24 mouse cellular contexts compared by ENCODE assay signal in genomic region chr8:95255611-95256010, GRCm38 (mm10). TPM values are rescaled to one million over a fixed set of nuclear protein-coding genes. Genes with fewer than 3 reads are reported as not detected.
DNase-seq lines count a peak whose midpoint lies in the region; ATAC-seq and TF ChIP-seq lines count a peak whose summit lies in the region.
"Had no signal": no experiment of that assay in that cellular context is flagged by ENCODE, and none has a peak within 500 bp of the region (broad histone marks: within the 10 kb centered on the region; RNA-seq: fewer than 3 reads in every experiment).

No protein-coding gene starts in this region.

- no peak overlapping the region for H3K27ac ChIP-seq in ES-Bruce4 (ENCODE audit: insufficient read depth, low read length)
- H3K27ac ChIP-seq: embryonic facial prominence, embryonic 12.5 days had no signal

- TF ChIP-seq POLR2A in ES-Bruce4 (IDR thresholded peaks at IDR 0.05; ENCODE audit: insufficient read depth, low read length): no peak

- intact Hi-C loops in heart, postnatal 36 days (cut with DNase I): loop anchor here (2.0 kb wide), 1 partner anchor 39 kb away; no protein-coding TSS in a partner anchor
- intact Hi-C loops in left cerebral cortex, postnatal 4 days (cut with DNase I): loop anchor here (2.0 kb wide), 1 partner anchor 75 kb away; the partner anchor contains the start of gene Zfp319

- H3K9ac ChIP-seq in ES-Bruce4 (ENCODE audit: low read depth, poor library complexity, severe bottlenecking): peak overlapping the region; percentile 25; the same call in 1 of the 2 replicates
- H3K9ac ChIP-seq: embryonic facial prominence, embryonic 12.5 days had no signal

- no peaks in the 10 kb centered on the region for H3K9me3 ChIP-seq in E14TG2a.4 (ENCODE audit: low read length)
- no peaks in the 10 kb centered on the region for H3K9me3 ChIP-seq in ES-Bruce4 (replicated peaks; ENCODE audit: control insufficient read depth, insufficient read depth, low read length, poor library complexity, severe bottlenecking)
- H3K9me3 ChIP-seq: embryonic facial prominence, embryonic 10.5 days; embryonic facial prominence, embryonic 12.5 days; forebrain, embryonic 13.5 days; forebrain, embryonic 15.5 days; G1E had no signal

- peaks cover 26% of the 10 kb centered on the region for H3K4me1 ChIP-seq in E14TG2a.4 (replicated peaks; ENCODE audit: low read depth, low read length)
- no peaks in the 10 kb centered on the region for H3K4me1 ChIP-seq in ES-Bruce4 (ENCODE audit: control insufficient read depth, insufficient read depth, low read length)
- H3K4me1 ChIP-seq: embryonic facial prominence, embryonic 12.5 days; forebrain, embryonic 13.5 days had no signal

- H3K36me3 ChIP-seq in E14TG2a.4 (ENCODE audit: insufficient read depth, low read length): no peaks in the 10 kb centered on the region
- no peaks in the 10 kb centered on the region for H3K36me3 ChIP-seq in ES-Bruce4 (ENCODE audit: control insufficient read depth, insufficient read depth, low read length, poor library complexity, severe bottlenecking)
- H3K36me3 ChIP-seq: embryonic facial prominence, embryonic 10.5 days; embryonic facial prominence, embryonic 12.5 days; forebrain, embryonic 15.5 days; G1E had no signal

- TF ChIP-seq EP300 in ES-Bruce4 (IDR thresholded peaks at IDR 0.05; ENCODE audit: insufficient read depth, low read depth, low read length): no peak

- no peak for ATAC-seq in frontal cortex, adult (ENCODE audit: low TSS enrichment)

- H3K4me3 ChIP-seq in E14TG2a.4 (replicated peaks; ENCODE audit: low read length) (peak overlapping the region; percentile 45), ES-Bruce4 (ENCODE audit: low read depth, low read length) (no peak overlapping the region)

- TF ChIP-seq CTCF in E14TG2a.4 (conservative IDR thresholded peaks at IDR 0.05; ENCODE audit: low read length) (no peak), ES-Bruce4 (IDR thresholded peaks at IDR 0.05; ENCODE audit: low read depth, low read length) (no peak)

- no peaks in the 10 kb centered on the region for H3K27me3 ChIP-seq in E14TG2a.4 (ENCODE audit: insufficient read depth, low read length)
- H3K27me3 ChIP-seq in ES-Bruce4 (ENCODE audit: control insufficient read depth, insufficient read depth, low read length, poor library complexity, severe bottlenecking): no peaks in the 10 kb centered on the region
- H3K27me3 ChIP-seq: embryonic facial prominence, embryonic 12.5 days; forebrain, embryonic 13.5 days; forebrain, embryonic 15.5 days had no signal

- DNase-seq in heart, adult 11 months: peak; percentile 84
- DNase-seq in heart, postnatal 36 days: no peak
- DNase-seq in R1 (ENCODE audit: low read depth, low spot score) (peak; percentile 47), MN1 (ENCODE audit: low spot score) (no peak)
- no peak for DNase-seq in left cerebral cortex, postnatal 4 days
- DNase-seq: adrenal gland, adult 2 months; adrenal gland, postnatal 10 days; adrenal gland, postnatal 25 days; cerebellum, adult 11 months; cerebellum, adult 2 months; cerebellum, adult 9-10 months; cerebellum, postnatal 10 days; cerebellum, postnatal 25 days; forebrain, postnatal 0 days had no signal

RNA-seq across cellular contexts. Expression of gene Cngb1, which starts 50.8 kb away (rescaled TPM):
- under 1 TPM; 0.64 to 0.98 TPM for total RNA-seq in heart, postnatal 36 days (2021)
- polyA plus RNA-seq in ES-Bruce4 (2011; ENCODE audit: insufficient read depth, insufficient read length, low read depth, missing spikeins): 0.19 and 0.24 TPM in 2 replicates
- under 1 TPM; 0.42 to 0.58 TPM for total RNA-seq in left cerebral cortex, postnatal 4 days (2021)
- polyA plus RNA-seq: embryonic facial prominence, embryonic 10.5 days; G1E had no signal

RNA-seq across cellular contexts. Expression of gene Kifc3, which starts 53.0 kb away (rescaled TPM):
- total RNA-seq in heart, postnatal 36 days (2021): 10 to 100 TPM; 65.4 to 71.2 TPM
- 19.0 and 22.2 TPM in 2 replicates for polyA plus RNA-seq in ES-Bruce4 (2011; ENCODE audit: insufficient read depth, insufficient read length, low read depth, missing spikeins)
- 10 to 100 TPM; 63.7 to 65.7 TPM for total RNA-seq in left cerebral cortex, postnatal 4 days (2021)
- polyA plus RNA-seq: G1E had no signal

RNA-seq across cellular contexts. Expression of gene Tepp, which starts 54.8 kb away (rescaled TPM):
- not detected for total RNA-seq in heart, postnatal 36 days (2021)
- not detected in 2 replicates for polyA plus RNA-seq in ES-Bruce4 (2011; ENCODE audit: insufficient read depth, insufficient read length, low read depth, missing spikeins)
- 1 to 10 TPM; 3.5 to 4.2 TPM for total RNA-seq in left cerebral cortex, postnatal 4 days (2021)
- total RNA-seq: adrenal gland, postnatal 10 days; adrenal gland, postnatal 4 days; G1E had no signal
- polyA plus RNA-seq: C2C12; embryonic facial prominence, embryonic 10.5 days; G1E had no signal

Comparison
In these comparisons a context has a peak if more than half of its experiments do, and no peak if none do; other contexts are left out.
1. DNase-seq: peak in heart, adult 11 months (single experiment) and R1 (single experiment); none in heart, postnatal 36 days (0 of 2), MN1 (single experiment) and left cerebral cortex, postnatal 4 days (single experiment).